Mouse (Mus musculus): Measurements from ENCODE around the gene Gm29797.

Gm29797 gene

GRCm38 (mm10) chr2:181656734-181657133 lies at the start of gene Gm29797:
Gene Gm29797, plus strand, starts transcription at chr2:181657034.
- no peak for DNase-seq (ENCODE audit: low spot score)

DNA sequence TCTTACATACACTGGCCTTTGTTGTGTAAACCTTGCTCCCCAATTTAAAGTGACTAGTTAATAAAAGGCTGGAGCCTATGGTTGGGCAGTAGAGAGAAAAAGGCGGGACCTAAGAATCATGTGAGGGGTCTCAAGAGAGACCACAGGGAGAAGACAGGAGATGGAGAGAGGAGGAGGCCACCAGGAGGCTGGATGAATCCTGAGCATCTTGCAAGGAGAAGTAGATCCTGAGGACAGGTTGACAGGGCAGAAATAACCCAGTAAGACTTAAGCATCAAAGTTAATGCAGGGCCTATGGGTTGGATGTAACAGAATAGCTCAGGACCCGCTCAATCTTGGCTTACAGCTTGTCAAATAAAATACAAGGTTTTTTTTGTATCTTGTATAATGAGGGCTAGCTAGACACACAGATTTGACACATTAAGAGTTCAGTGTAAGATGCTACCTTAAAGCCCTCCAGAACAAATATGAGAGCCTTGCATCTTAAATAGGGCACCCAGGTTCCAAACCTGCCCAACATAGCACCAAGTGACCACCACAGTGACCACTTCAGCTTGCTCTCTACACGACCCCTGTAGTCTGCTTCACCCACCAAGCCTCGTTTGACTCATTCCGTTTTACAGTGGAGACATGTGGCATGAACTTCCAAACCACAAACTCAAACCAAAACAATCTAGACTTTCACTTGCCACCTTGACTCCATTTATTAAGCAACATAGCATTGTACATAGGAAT lies 37.9 kb upstream of the Gm29797 start:
- no peak for DNase-seq (ENCODE audit: low spot score)

- no peak for DNase-seq (ENCODE audit: low spot score)
These were observed 33.4 kb upstream of the Gm29797 start for GRCm38 (mm10) chr2:181623401-181623800.

DNA sequence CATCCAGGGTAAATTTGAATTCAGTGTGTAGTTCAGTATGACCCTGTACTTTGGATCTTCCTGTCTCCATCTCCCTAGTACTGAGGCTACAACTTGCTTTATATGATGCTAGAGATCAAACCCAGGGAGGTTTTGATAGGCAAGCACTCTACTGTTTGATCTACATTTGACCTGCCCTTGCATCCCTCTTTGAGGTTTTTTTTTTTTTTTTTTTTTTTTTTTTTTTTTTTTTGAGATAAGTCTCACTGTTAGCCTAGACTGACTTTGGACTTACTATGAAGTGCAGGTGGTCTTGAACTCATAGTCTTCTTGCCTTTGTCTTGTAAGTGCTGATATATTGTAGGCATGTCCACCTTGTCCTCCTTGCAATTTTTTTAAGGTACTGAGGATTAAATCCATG lies 28.4 kb upstream of the Gm29797 start:
- DNase-seq (ENCODE audit: low spot score) = no peak

DNA sequence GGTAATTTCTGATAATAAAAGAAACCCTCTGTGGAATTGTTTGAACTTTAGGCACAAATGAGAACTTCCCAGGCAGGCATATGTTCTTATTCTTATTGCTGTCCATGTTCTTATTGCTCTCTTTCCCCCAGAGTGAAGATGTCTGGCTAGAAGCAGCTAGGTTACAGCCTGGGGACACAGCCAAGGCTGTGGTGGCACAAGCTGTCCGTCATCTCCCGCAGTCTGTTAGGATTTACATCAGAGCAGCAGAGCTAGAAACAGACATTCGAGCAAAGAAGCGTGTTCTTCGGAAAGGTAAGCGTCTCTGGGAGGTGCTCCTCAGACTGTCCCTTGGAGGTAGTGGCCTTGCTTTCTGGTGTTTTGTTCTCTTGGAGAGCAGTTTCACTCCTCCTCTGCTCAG lies 24.2 kb upstream of the Gm29797 start:
- DNase-seq (ENCODE audit: low spot score) = no peak

- DNase-seq (ENCODE audit: low spot score) = no peak
These were observed 21.0 kb upstream of the Gm29797 start for GRCm38 (mm10) chr2:181635865-181636264.

DNA sequence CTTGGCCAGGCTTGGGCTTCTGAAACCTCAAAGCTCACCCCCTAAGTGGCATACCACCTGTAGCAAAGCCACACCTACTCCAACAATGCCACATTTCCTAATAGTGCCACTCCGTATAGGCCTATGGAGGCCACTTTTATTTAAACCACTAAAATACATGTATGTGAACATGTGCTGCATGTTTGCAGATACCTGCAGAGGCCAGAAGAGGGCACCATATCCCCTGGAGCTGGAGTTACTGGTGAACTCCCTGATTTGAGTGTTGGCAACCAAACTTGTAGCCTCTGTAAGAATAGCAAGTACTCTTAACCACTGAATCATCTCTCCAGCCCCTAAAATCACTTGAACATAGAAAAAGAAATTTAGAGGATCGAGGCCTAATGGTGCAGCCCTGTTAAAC lies 12.5 kb upstream of the Gm29797 start:
- DNase-seq (ENCODE audit: low spot score) = no peak

- DNase-seq (ENCODE audit: low spot score) = no peak
These were observed 11.2 kb upstream of the Gm29797 start for GRCm38 (mm10) chr2:181645666-181646065.

- DNase-seq (ENCODE audit: low spot score) = no peak
These were observed 10.0 kb upstream of the Gm29797 start for GRCm38 (mm10) chr2:181646626-181647472.

DNA sequence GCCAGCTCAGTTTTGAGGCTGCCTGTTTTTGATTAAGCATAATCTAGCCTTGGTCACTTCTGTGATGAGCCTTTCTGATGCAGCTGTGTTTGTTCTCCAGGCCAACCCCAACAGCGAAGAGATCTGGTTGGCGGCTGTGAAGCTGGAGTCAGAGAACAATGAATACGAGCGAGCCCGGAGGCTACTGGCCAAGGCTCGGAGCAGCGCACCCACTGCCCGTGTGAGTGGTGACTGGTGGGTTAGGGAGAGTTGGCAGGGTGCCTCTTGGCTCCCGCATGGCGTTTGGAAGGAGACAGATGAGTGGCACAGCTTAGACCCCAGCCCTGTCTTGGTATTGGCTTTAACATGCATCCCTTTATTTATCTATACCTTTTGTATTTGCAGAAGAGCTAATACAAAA lies 7.9 kb upstream of the Gm29797 start:
- DNase-seq (ENCODE audit: low spot score) = no peak

DNA sequence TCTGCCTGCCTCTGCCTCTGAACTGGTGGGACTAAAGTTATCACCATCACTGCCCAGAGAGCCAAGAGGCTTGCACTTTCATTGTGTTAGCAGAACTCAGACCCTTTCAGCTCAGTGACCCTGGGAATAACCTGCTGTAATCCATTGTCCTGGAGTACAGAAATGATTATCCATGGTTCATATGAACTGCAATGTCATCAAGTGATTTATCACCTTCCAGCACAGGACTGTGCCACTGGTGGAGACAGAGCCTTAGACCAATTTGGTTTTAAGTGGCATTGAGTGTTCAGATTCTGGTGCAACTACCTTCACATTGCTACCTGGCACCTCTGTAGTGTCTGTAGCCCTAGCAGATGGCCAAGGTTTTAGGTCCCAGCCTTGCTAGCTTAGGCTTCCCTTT lies 3.8 kb upstream of the Gm29797 start:
- no peak for DNase-seq (ENCODE audit: low spot score)

DNA sequence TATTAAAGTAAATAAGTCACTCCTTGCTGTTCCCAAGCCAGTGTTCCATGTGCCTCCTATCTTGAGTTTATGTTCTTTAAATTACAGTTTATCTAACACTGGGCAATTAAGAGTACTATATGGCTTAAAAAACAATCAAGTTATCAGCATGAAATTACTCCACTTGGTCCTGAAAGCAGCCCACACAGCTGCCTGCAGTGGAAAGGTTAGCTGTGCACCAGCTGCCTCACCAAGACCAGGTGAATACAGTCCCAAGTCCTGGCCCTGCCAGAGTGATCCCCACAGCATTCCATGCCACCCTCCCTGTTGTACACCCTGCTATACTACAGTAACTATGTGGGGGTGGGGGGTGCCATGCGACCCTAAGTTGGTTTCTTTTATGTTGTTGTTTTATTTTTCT lies 3.3 kb upstream of the Gm29797 start:
- no peak for DNase-seq (ENCODE audit: low spot score)

- DNase-seq (ENCODE audit: low spot score) = no peak
These were observed 607 bp downstream of the Gm29797 start for GRCm38 (mm10) chr2:181657441-181657840.

GRCm38 (mm10) chr2:181658528-181658927 lies 1.7 kb downstream of the Gm29797 start:
- no peak for DNase-seq (ENCODE audit: low spot score)

- no peak for DNase-seq (ENCODE audit: low spot score)
These were observed 2.2 kb downstream of the Gm29797 start for GRCm38 (mm10) chr2:181658930-181659555.

GRCm38 (mm10) chr2:181659609-181660055 lies 2.8 kb downstream of the Gm29797 start:
- peak; percentile 44 for DNase-seq (ENCODE audit: low spot score)

DNA sequence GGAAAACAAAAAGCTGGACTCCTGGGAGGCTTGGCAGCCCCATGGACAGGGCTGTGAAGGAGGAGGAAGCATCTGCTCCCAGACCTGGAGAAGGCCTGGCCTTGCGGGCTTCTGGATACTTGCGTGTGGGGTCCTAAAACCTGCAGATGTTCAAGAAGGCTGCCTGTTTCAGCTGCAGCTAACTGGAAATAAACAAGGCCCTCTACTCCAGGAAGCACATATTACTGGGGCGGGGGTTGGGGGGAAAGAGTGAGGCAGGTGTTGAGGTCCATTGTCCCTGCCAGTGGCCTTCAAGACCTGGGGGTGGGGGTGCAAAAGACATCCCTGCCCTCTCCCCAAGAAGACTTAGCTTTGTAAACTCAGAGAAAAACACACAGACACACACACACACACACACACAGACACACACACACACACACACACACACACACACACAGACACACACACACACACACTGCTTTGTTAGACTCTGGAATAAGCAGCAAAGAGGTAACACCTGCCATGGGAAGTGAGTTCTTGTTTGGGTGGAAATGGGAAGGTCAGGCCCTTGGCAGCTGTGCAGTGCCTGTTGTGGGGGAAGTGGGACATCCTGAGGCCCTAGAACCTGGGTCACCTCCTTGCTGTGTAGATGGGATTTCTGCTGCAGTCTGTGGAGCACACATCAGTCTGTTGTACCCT lies 5.9 kb downstream of the Gm29797 start:
- DNase-seq (ENCODE audit: low spot score) = no peak

DNA sequence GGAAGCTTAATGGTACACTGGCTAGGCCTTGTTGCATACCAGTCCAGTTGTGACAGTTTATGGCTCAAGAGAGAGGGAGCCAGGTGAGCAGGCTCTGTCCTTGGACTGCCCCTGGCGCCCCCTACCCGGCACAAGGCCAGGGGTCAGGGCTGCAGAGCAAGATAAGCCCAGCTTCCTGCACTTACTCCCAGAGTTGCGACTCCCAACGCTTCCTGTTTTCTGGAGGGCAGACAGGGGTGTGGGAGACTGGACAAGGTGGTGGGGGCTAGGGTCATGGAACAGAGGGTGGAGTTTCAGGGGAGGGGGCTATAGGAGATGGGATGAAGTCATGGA lies 6.4 kb downstream of the Gm29797 start:
- no peak for DNase-seq (ENCODE audit: low spot score)

DNA sequence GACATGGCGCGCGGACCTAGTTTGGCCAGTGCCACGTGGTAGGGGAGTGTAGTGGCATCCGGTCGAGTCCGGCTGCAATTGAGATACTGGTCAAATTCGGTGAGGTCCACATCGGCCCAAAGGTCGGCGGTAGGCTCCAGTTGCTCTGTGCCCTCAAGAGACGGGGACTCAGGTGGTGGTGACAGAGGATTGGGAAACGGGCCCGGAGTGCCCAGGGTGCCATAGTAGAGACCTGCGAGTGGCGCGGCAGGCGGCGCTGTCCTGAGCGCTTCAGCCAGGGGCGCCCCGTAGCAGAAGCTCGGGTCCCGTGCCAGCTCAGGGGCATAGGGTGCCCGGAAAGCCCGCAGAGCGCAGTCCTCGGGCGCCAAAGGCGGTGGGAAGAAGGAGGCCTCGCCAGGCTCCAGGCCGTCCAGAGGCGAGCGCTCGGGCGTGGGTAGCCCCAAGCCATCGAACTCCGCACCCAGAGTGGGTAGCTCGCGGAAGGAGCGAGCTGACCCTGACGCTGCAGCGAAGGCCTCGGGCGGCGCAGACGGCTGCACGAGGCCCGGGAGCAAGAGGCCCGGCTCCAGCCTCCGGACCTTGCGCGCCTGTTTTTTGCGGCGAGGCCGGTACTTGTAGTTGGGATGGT lies 13.6 kb downstream of the Gm29797 start:
- no peak for DNase-seq (ENCODE audit: low spot score)

DNA sequence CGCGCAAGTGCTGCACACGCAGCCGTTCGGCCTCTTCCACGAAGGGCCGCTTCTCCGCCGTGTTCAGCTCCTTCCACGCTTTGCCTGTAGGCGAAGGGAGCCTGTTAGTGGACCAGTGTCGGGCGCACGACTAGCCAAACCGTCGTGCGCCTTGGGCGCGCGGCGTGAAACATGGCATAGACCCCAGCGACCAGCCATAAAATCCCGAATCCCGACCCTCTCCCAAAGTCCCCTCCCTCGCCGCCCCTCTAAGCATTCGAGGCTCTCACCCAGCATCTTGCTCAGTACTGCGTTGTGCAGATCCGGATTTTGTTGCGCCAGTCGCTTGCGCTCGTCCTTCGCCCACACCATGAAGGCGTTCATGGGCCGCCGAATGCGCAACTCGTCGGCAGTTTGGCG lies 14.1 kb downstream of the Gm29797 start:
- no peak for DNase-seq (ENCODE audit: low spot score)

GRCm38 (mm10) chr2:181671326-181671725 lies 14.5 kb downstream of the Gm29797 start, which contains the start of gene Sox18:
Gene Sox18, minus strand, starts transcription at chr2:181671640.
- DNase-seq (ENCODE audit: low spot score) = no peak

DNA sequence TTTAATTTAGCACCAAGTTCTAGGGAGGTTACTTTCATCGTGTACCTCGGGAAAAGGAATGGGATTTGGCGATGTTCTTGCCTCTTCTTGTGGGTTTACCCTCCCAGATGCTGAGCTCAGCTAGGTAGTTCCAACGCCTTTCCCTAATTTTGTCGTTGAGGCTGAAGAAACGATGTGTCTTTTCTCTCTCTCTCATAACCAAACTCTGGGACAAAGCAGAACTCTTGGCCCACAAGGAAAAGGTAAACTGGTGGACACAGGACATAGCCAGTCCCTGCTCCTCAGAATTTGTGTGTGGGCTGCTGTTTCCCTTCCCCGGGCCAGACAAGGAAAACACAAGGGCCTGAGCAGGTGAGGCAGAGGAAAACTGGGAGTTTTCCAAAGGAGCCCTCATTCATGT lies 15.2 kb downstream of the Gm29797 start:
- no peak for DNase-seq (ENCODE audit: low spot score)

Data from ovary, postnatal 10 days (tissue).